8 mouse cellular contexts compared by ENCODE assay signal in the genomic region with DNA sequence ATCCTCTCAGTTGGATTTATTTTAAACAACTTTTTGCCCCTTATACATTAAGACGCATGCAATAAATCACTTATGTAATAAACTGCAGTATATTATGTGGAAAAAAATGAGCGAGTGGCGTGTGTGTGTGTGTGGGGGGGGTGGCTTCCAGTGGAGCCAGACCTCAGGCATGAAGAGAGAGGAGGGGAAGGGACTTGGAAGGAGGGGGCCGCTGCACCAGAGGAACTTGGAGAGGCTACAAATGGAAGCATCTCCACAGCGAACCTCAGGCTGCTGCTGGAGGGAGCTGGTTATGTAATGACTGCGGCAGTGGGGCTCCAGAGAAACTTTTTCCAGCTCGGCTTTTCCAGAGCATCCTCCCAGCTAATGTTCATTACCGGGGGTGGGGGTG.
DNase-seq lines count a peak whose midpoint lies in the region; ATAC-seq and TF ChIP-seq lines count a peak whose summit lies in the region.

No protein-coding gene starts in this region.

- ATAC-seq in liver, postnatal 0 days: no peak
- no peak for ATAC-seq in megakaryocyte progenitor cell, adult 5-6 weeks (replicated peaks; ENCODE audit: poor library complexity)

- TF ChIP-seq CTCF in left cerebral cortex, adult 2 months (IDR thresholded peaks at IDR 0.05): no peak
- TF ChIP-seq CTCF in liver, postnatal 0 days (IDR thresholded peaks at IDR 0.05; ENCODE audit: low read depth): no peak

- no peak for TF ChIP-seq EP300 in liver, postnatal 0 days (IDR thresholded peaks at IDR 0.05; ENCODE audit: low read depth)

- peak in 1 of 2 experiments; percentile 46 for DNase-seq in left cerebral cortex, adult 2 months (ENCODE audit: extremely low spot score in 1 of 2, low spot score in 2 of 2)
- DNase-seq in left cerebral cortex, postnatal 10 days (ENCODE audit: extremely low spot score in 1 of 2, low spot score in 2 of 2): no peak
- DNase-seq in embryo, embryonic 9.5 days (ENCODE audit: extremely low spot score): peak; percentile 47
- DNase-seq in hindbrain, embryonic 10.5 days (ENCODE audit: low spot score): peak; percentile 60
- DNase-seq in liver, postnatal 0 days: no peak
- DNase-seq in spleen, postnatal 36 days (ENCODE audit: low spot score in 2 of 2): no peak
- no peak for DNase-seq in frontal cortex, postnatal 10 days (ENCODE audit: low spot score in 2 of 2)

- H3K4me3 ChIP-seq in left cerebral cortex, adult 2 months: peak overlapping the region; percentile 45
- peak overlapping the region; percentile 45 for H3K4me3 ChIP-seq in hindbrain, embryonic 10.5 days
- no peak overlapping the region for H3K4me3 ChIP-seq in liver, postnatal 0 days (ENCODE audit: low read depth, low read length)

- H3K9ac ChIP-seq in liver, postnatal 0 days (replicated peaks): no peak overlapping the region; the same call in 1 of the 2 replicates

- peaks cover 32% of the 10 kb centered on the region for H3K27me3 ChIP-seq in hindbrain, embryonic 10.5 days (ENCODE audit: insufficient read depth, poor library complexity, severe bottlenecking)
- H3K27me3 ChIP-seq in liver, postnatal 0 days (ENCODE audit: insufficient read depth, low read length): no peaks in the 10 kb centered on the region

- H3K4me2 ChIP-seq in liver, postnatal 0 days (ENCODE audit: low read depth, low read length): peak overlapping the region; percentile 72; the same call in 1 of the 2 replicates

- H3K27ac ChIP-seq in left cerebral cortex, adult 2 months: peak overlapping the region; percentile 71
- peak overlapping the region; percentile 85 for H3K27ac ChIP-seq in hindbrain, embryonic 10.5 days
- no peak overlapping the region for H3K27ac ChIP-seq in liver, postnatal 0 days (ENCODE audit: low read depth)

- WGBS in hindbrain, embryonic 10.5 days: 3% methylated on average over 8 of the region's 8 CpGs
- 23% methylated on average over 8 of the region's 8 CpGs for WGBS in liver, postnatal 0 days (ENCODE audit: insufficient replicate concordance)

- intact Hi-C loops in left cerebral cortex, adult 2 months (cut with DNase I): loop anchor here (2.0 to 10.0 kb wide), 5 partner anchors 61 to 1216 kb away; no protein-coding TSS in a partner anchor
- intact Hi-C loops in left cerebral cortex, postnatal 10 days (cut with DNase I): loop anchor here (5.0 kb wide), 1 partner anchor 549 kb away; a partner anchor contains a TSS

- H3K9me3 ChIP-seq in hindbrain, embryonic 10.5 days: no peaks in the 10 kb centered on the region
- no peaks in the 10 kb centered on the region for H3K9me3 ChIP-seq in liver, postnatal 0 days (ENCODE audit: low read length)

- peaks cover 54% of the 10 kb centered on the region for H3K4me1 ChIP-seq in hindbrain, embryonic 10.5 days (replicated peaks)
- peaks cover 4% of the 10 kb centered on the region; the same call in 1 of the 2 replicates for H3K4me1 ChIP-seq in liver, postnatal 0 days (ENCODE audit: insufficient read depth)

- no peaks in the 10 kb centered on the region for H3K36me3 ChIP-seq in hindbrain, embryonic 10.5 days
- no peaks in the 10 kb centered on the region for H3K36me3 ChIP-seq in liver, postnatal 0 days (replicated peaks; ENCODE audit: insufficient read depth, low read length)

Comparison
In these comparisons a context has a peak if more than half of its experiments do, and no peak if none do; other contexts are left out.
1. DNase-seq: peak in embryo, embryonic 9.5 days (single experiment) and hindbrain, embryonic 10.5 days (single experiment); none in left cerebral cortex, postnatal 10 days (0 of 2), liver, postnatal 0 days (single experiment), spleen, postnatal 36 days (0 of 2) and frontal cortex, postnatal 10 days (0 of 2).